Mouse (Mus musculus) E14TG2a.4 (cell line): ENCODE results near the gene Nrxn3.

Source experiments
- CTCF ChIP-seq: conservative IDR thresholded peaks from 2 replicates; pipeline ENCODE4 v1.5.1; 2014; ENCODE audit warnings: low read length
- NANOG ChIP-seq: IDR thresholded peaks from 2 replicates; pipeline ENCODE4 v1.6.1; 2014; ENCODE audit warnings: borderline replicate concordance, low read length, mixed read lengths

- no peak for TF ChIP-seq CTCF
- TF ChIP-seq NANOG = no peak
Observed at GRCm38 (mm10) chr12:89995392-89995791, 1272.7 kb downstream of the Nrxn3 start.
